Mouse (Mus musculus): ENCODE results near the gene Hebp2.

The Hebp2 gene

GRCm38 (mm10) chr10:18508586-18508985, 37.3 kb downstream of the Hebp2 start:
- no peak for DNase-seq

- DNase-seq: no peak
Observed at GRCm38 (mm10) chr10:18507869-18508473, 37.9 kb downstream of the Hebp2 start.

GRCm38 (mm10) chr10:18506501-18506946, 39.4 kb downstream of the Hebp2 start:
- no peak for DNase-seq

- DNase-seq: no peak
Observed at GRCm38 (mm10) chr10:18505690-18506089, 40.2 kb downstream of the Hebp2 start.

- DNase-seq: no peak
Observed at GRCm38 (mm10) chr10:18501997-18502396, 43.9 kb downstream of the Hebp2 start.

- no peak for DNase-seq
Observed at GRCm38 (mm10) chr10:18497066-18497465, 48.8 kb downstream of the Hebp2 start.

- DNase-seq: no peak
Observed at GRCm38 (mm10) chr10:18494249-18494648, 51.6 kb downstream of the Hebp2 start.

GRCm38 (mm10) chr10:18493010-18493894, 52.6 kb downstream of the Hebp2 start:
- DNase-seq: peak; percentile 45

GRCm38 (mm10) chr10:18491952-18492351, 53.9 kb downstream of the Hebp2 start:
- no peak for DNase-seq

- DNase-seq: no peak
Observed at GRCm38 (mm10) chr10:18489936-18490335, 55.9 kb downstream of the Hebp2 start.

All from kidney, adult 9 months (tissue).